Mouse (Mus musculus): ENCODE results near the gene Lsamp. TPM values are rescaled to one million over a fixed set of nuclear protein-coding genes. Genes with fewer than 3 reads are reported as not detected.

The Lsamp gene
- polyA plus RNA-seq, 1 experiment from 2014 or later, result 2.1 TPM

GRCm38 (mm10) chr16:41131053-41131452 lies 1146.9 kb downstream of the Lsamp start:
- no peaks in the 10 kb centered on the region for H3K9me3 ChIP-seq (ENCODE audit: control insufficient read depth, low read length)
- no peaks in the 10 kb centered on the region for H3K27me3 ChIP-seq (ENCODE audit: control insufficient read depth, insufficient read depth, low read length)
- no peak overlapping the region for H3K27ac ChIP-seq (replicated peaks in 1 of 2; ENCODE audit: control insufficient read depth in 1 of 2, insufficient read depth in 1 of 2, low read depth in 2 of 2, low read length in 2 of 2)
- ATAC-seq (ENCODE audit: insufficient number of reproducible peaks, insufficient read depth, low FRiP score, low read depth), result no peak
- H3K9ac ChIP-seq (ENCODE audit: low read length), result no peak overlapping the region
- 63% methylated on average over 4 of the region's 4 CpGs for WGBS
- no peak overlapping the region for H3K4me2 ChIP-seq (ENCODE audit: low read length)
- no peaks in the 10 kb centered on the region for H3K36me3 ChIP-seq (ENCODE audit: control insufficient read depth, insufficient read depth, low read length)
- no peak overlapping the region for H3K4me3 ChIP-seq (ENCODE audit: control insufficient read depth in 1 of 2, insufficient read depth in 1 of 2, low read depth in 1 of 2, low read length in 2 of 2)
- no peaks in the 10 kb centered on the region for H3K4me1 ChIP-seq (ENCODE audit: control insufficient read depth in 2 of 2, insufficient read depth in 2 of 2, low read length in 2 of 2)

- Histone ChIP-seq H3K27ac (replicated peaks in 1 of 2; ENCODE audit: control insufficient read depth in 1 of 2, insufficient read depth in 1 of 2, low read depth in 2 of 2, low read length in 2 of 2) (no peak overlapping the region), H3K4me3 (ENCODE audit: control insufficient read depth in 1 of 2, insufficient read depth in 1 of 2, low read depth in 1 of 2, low read length in 2 of 2) (no peak overlapping the region), H3K9ac (ENCODE audit: low read length) (no peak overlapping the region), H3K36me3 (ENCODE audit: control insufficient read depth, insufficient read depth, low read length) (no peaks in the 10 kb centered on the region), H3K4me1 (ENCODE audit: control insufficient read depth in 2 of 2, insufficient read depth in 2 of 2, low read length in 2 of 2) (no peaks in the 10 kb centered on the region), H3K9me3 (ENCODE audit: control insufficient read depth, low read length) (no peaks in the 10 kb centered on the region), H3K27me3 (ENCODE audit: control insufficient read depth, insufficient read depth, low read length) (no peaks in the 10 kb centered on the region), H3K4me2 (ENCODE audit: low read length) (no peak overlapping the region)
- WGBS, result 67% methylated on average over 1 of the region's 1 CpGs
- ATAC-seq (ENCODE audit: insufficient number of reproducible peaks, insufficient read depth, low FRiP score, low read depth), result no peak
Measured at GRCm38 (mm10) chr16:41172839-41173238, 1188.7 kb downstream of the Lsamp start.

GRCm38 (mm10) chr16:41179557-41179956 lies 1195.4 kb downstream of the Lsamp start:
- Histone ChIP-seq H3K4me2 (ENCODE audit: low read length) (no peak overlapping the region), H3K4me3 (ENCODE audit: control insufficient read depth in 1 of 2, insufficient read depth in 1 of 2, low read depth in 1 of 2, low read length in 2 of 2) (no peak overlapping the region), H3K36me3 (ENCODE audit: control insufficient read depth, insufficient read depth, low read length) (no peaks in the 10 kb centered on the region), H3K9me3 (ENCODE audit: control insufficient read depth, low read length) (no peaks in the 10 kb centered on the region), H3K9ac (ENCODE audit: low read length) (no peak overlapping the region), H3K4me1 (ENCODE audit: control insufficient read depth in 2 of 2, insufficient read depth in 2 of 2, low read length in 2 of 2) (no peaks in the 10 kb centered on the region), H3K27me3 (ENCODE audit: control insufficient read depth, insufficient read depth, low read length) (no peaks in the 10 kb centered on the region), H3K27ac (replicated peaks in 1 of 2; ENCODE audit: control insufficient read depth in 1 of 2, insufficient read depth in 1 of 2, low read depth in 2 of 2, low read length in 2 of 2) (no peak overlapping the region)
- no peak for ATAC-seq (ENCODE audit: insufficient number of reproducible peaks, insufficient read depth, low FRiP score, low read depth)
- WGBS, result 70% methylated on average over 3 of the region's 3 CpGs

- ATAC-seq (ENCODE audit: insufficient number of reproducible peaks, insufficient read depth, low FRiP score, low read depth), result no peak
- H3K4me3 ChIP-seq (ENCODE audit: control insufficient read depth in 1 of 2, insufficient read depth in 1 of 2, low read depth in 1 of 2, low read length in 2 of 2), result no peak overlapping the region
- H3K9ac ChIP-seq (ENCODE audit: low read length), result no peak overlapping the region
- H3K4me1 ChIP-seq (ENCODE audit: control insufficient read depth in 2 of 2, insufficient read depth in 2 of 2, low read length in 2 of 2), result no peaks in the 10 kb centered on the region
- H3K4me2 ChIP-seq (ENCODE audit: low read length), result no peak overlapping the region
- no peaks in the 10 kb centered on the region for H3K9me3 ChIP-seq (ENCODE audit: control insufficient read depth, low read length)
- no peak overlapping the region for H3K27ac ChIP-seq (replicated peaks in 1 of 2; ENCODE audit: control insufficient read depth in 1 of 2, insufficient read depth in 1 of 2, low read depth in 2 of 2, low read length in 2 of 2)
- no peaks in the 10 kb centered on the region for H3K36me3 ChIP-seq (ENCODE audit: control insufficient read depth, insufficient read depth, low read length)
- WGBS, result 46% methylated on average over 3 of the region's 3 CpGs
- H3K27me3 ChIP-seq (ENCODE audit: control insufficient read depth, insufficient read depth, low read length), result no peaks in the 10 kb centered on the region
Measured at GRCm38 (mm10) chr16:41180867-41181266, 1196.7 kb downstream of the Lsamp start.

GRCm38 (mm10) chr16:41210055-41210454 lies 1225.9 kb downstream of the Lsamp start:
- Histone ChIP-seq H3K9me3 (ENCODE audit: control insufficient read depth, low read length) (no peaks in the 10 kb centered on the region), H3K9ac (ENCODE audit: low read length) (no peak overlapping the region), H3K4me3 (ENCODE audit: control insufficient read depth in 1 of 2, insufficient read depth in 1 of 2, low read depth in 1 of 2, low read length in 2 of 2) (no peak overlapping the region), H3K27ac (replicated peaks in 1 of 2; ENCODE audit: control insufficient read depth in 1 of 2, insufficient read depth in 1 of 2, low read depth in 2 of 2, low read length in 2 of 2) (no peak overlapping the region), H3K36me3 (ENCODE audit: control insufficient read depth, insufficient read depth, low read length) (no peaks in the 10 kb centered on the region), H3K4me1 (ENCODE audit: control insufficient read depth in 2 of 2, insufficient read depth in 2 of 2, low read length in 2 of 2) (no peaks in the 10 kb centered on the region), H3K27me3 (ENCODE audit: control insufficient read depth, insufficient read depth, low read length) (no peaks in the 10 kb centered on the region), H3K4me2 (ENCODE audit: low read length) (no peak overlapping the region)
- no peak for ATAC-seq (ENCODE audit: insufficient number of reproducible peaks, insufficient read depth, low FRiP score, low read depth)
- WGBS, result 88% methylated on average over 5 of the region's 5 CpGs

GRCm38 (mm10) chr16:41235829-41236228 lies 1251.7 kb downstream of the Lsamp start:
- Histone ChIP-seq H3K36me3 (ENCODE audit: control insufficient read depth, insufficient read depth, low read length) (no peaks in the 10 kb centered on the region), H3K9ac (ENCODE audit: low read length) (no peak overlapping the region), H3K4me1 (ENCODE audit: control insufficient read depth in 2 of 2, insufficient read depth in 2 of 2, low read length in 2 of 2) (no peaks in the 10 kb centered on the region), H3K4me2 (ENCODE audit: low read length) (no peak overlapping the region), H3K27ac (replicated peaks in 1 of 2; ENCODE audit: control insufficient read depth in 1 of 2, insufficient read depth in 1 of 2, low read depth in 2 of 2, low read length in 2 of 2) (no peak overlapping the region), H3K9me3 (ENCODE audit: control insufficient read depth, low read length) (no peaks in the 10 kb centered on the region), H3K27me3 (ENCODE audit: control insufficient read depth, insufficient read depth, low read length) (no peaks in the 10 kb centered on the region), H3K4me3 (ENCODE audit: control insufficient read depth in 1 of 2, insufficient read depth in 1 of 2, low read depth in 1 of 2, low read length in 2 of 2) (no peak overlapping the region)
- no peak for ATAC-seq (ENCODE audit: insufficient number of reproducible peaks, insufficient read depth, low FRiP score, low read depth)

- no peak overlapping the region for H3K4me3 ChIP-seq (ENCODE audit: control insufficient read depth in 1 of 2, insufficient read depth in 1 of 2, low read depth in 1 of 2, low read length in 2 of 2)
- H3K9ac ChIP-seq (ENCODE audit: low read length), result no peak overlapping the region
- 68% methylated on average over 4 of the region's 4 CpGs for WGBS
- no peak overlapping the region for H3K4me2 ChIP-seq (ENCODE audit: low read length)
- H3K9me3 ChIP-seq (ENCODE audit: control insufficient read depth, low read length), result no peaks in the 10 kb centered on the region
- H3K27me3 ChIP-seq (ENCODE audit: control insufficient read depth, insufficient read depth, low read length), result no peaks in the 10 kb centered on the region
- H3K4me1 ChIP-seq (ENCODE audit: control insufficient read depth in 2 of 2, insufficient read depth in 2 of 2, low read length in 2 of 2), result no peaks in the 10 kb centered on the region
- no peaks in the 10 kb centered on the region for H3K36me3 ChIP-seq (ENCODE audit: control insufficient read depth, insufficient read depth, low read length)
- no peak for ATAC-seq (ENCODE audit: insufficient number of reproducible peaks, insufficient read depth, low FRiP score, low read depth)
- H3K27ac ChIP-seq (replicated peaks in 1 of 2; ENCODE audit: control insufficient read depth in 1 of 2, insufficient read depth in 1 of 2, low read depth in 2 of 2, low read length in 2 of 2), result no peak overlapping the region
Measured at GRCm38 (mm10) chr16:41242841-41243240, 1258.7 kb downstream of the Lsamp start.

- no peak overlapping the region for H3K9ac ChIP-seq (ENCODE audit: low read length)
- H3K4me3 ChIP-seq (ENCODE audit: control insufficient read depth in 1 of 2, insufficient read depth in 1 of 2, low read depth in 1 of 2, low read length in 2 of 2), result no peak overlapping the region
- H3K27ac ChIP-seq (replicated peaks in 1 of 2; ENCODE audit: control insufficient read depth in 1 of 2, insufficient read depth in 1 of 2, low read depth in 2 of 2, low read length in 2 of 2), result no peak overlapping the region
- no peaks in the 10 kb centered on the region for H3K9me3 ChIP-seq (ENCODE audit: control insufficient read depth, low read length)
- no peaks in the 10 kb centered on the region for H3K27me3 ChIP-seq (ENCODE audit: control insufficient read depth, insufficient read depth, low read length)
- no peak overlapping the region for H3K4me2 ChIP-seq (ENCODE audit: low read length)
- no peaks in the 10 kb centered on the region for H3K36me3 ChIP-seq (ENCODE audit: control insufficient read depth, insufficient read depth, low read length)
- ATAC-seq (ENCODE audit: insufficient number of reproducible peaks, insufficient read depth, low FRiP score, low read depth), result no peak
- WGBS, result 9% methylated on average over 2 of the region's 2 CpGs
- H3K4me1 ChIP-seq (ENCODE audit: control insufficient read depth in 2 of 2, insufficient read depth in 2 of 2, low read length in 2 of 2), result no peaks in the 10 kb centered on the region
Measured at GRCm38 (mm10) chr16:41244711-41245110, 1260.5 kb downstream of the Lsamp start.

Measured in heart, embryonic 14.5 days (tissue).